8 mouse cellular contexts compared by ENCODE assay signal in genomic region chr6:106300179-106300578, GRCm38 (mm10).
"Had no signal": no experiment of that assay in that cellular context is flagged by ENCODE, and none has a peak within 500 bp of the region (broad histone marks: within the 10 kb centered on the region; RNA-seq: fewer than 3 reads in every experiment).

No protein-coding gene starts in this region.

- DNase-seq: kidney, postnatal 10 days; kidney, postnatal 4 days; lung, adult 2 months; lung, postnatal 4 days; midbrain, embryonic 14.5 days; right cerebral cortex, adult 18-20 months; right cerebral cortex, postnatal 25 days; thymus, postnatal 14 days had no signal
